Mouse (Mus musculus): Measurements from ENCODE around the gene Smarcd2. TPM values are rescaled to one million over a fixed set of nuclear protein-coding genes. Genes with fewer than 3 reads are reported as not detected.

Gene Smarcd2
- polyA plus RNA-seq, 1 experiment from 2014 or later, result 52.4 TPM

- peak; percentile 88 for ATAC-seq
- Histone ChIP-seq H3K4me1 (peaks cover 44% of the 10 kb centered on the region), H3K36me3 (peaks cover 34% of the 10 kb centered on the region), H3K9ac (peak within 1 kb of the TSS; percentile 95), H3K4me3 (peak within 1 kb of the TSS; percentile 90), H3K9me3 (replicated peaks) (no peaks in the 10 kb centered on the region), H3K27me3 (replicated peaks) (no peaks in the 10 kb centered on the region), H3K27ac (peak within 1 kb of the TSS; percentile 94), H3K4me2 (peak within 1 kb of the TSS; percentile 82)
- under 1% methylated on average over 66 of the region's 70 CpGs for WGBS (ENCODE audit: insufficient replicate concordance)
Observed at GRCm38 (mm10) chr11:106216730-106217490, 55.9 kb downstream of the Smarcd2 start, which contains the start of gene Ddx42. TSS of gene Ddx42 (plus strand) at chr11:106216926.

GRCm38 (mm10) chr11:106215927-106216729 is 56.6 kb downstream of the Smarcd2 start, which contains the start of gene Ccdc47:
TSS of gene Ccdc47 (minus strand) at chr11:106216344.
- ATAC-seq, result peak; percentile 94
- no peaks in the 10 kb centered on the region for H3K9me3 ChIP-seq (replicated peaks)
- H3K27me3 ChIP-seq (replicated peaks), result no peaks in the 10 kb centered on the region
- WGBS (ENCODE audit: insufficient replicate concordance), result under 1% methylated on average over 46 of the region's 46 CpGs
- H3K27ac ChIP-seq, result peak within 1 kb of the TSS; percentile 94
- peak within 1 kb of the TSS; percentile 82 for H3K4me2 ChIP-seq
- H3K4me1 ChIP-seq, result peaks cover 44% of the 10 kb centered on the region
- H3K4me3 ChIP-seq, result peak within 1 kb of the TSS; percentile 90
- peaks cover 39% of the 10 kb centered on the region for H3K36me3 ChIP-seq
- H3K9ac ChIP-seq, result peak within 1 kb of the TSS; percentile 95

- no peak for ATAC-seq
- 16% methylated on average over 7 of the region's 7 CpGs for WGBS (ENCODE audit: insufficient replicate concordance)
Observed at GRCm38 (mm10) chr11:106215450-106215859, 57.3 kb downstream of the Smarcd2 start.

GRCm38 (mm10) chr11:106214856-106215255 is 57.9 kb downstream of the Smarcd2 start:
- no peaks in the 10 kb centered on the region for H3K27me3 ChIP-seq (replicated peaks)
- H3K4me2 ChIP-seq, result peak overlapping the region; percentile 82
- no peaks in the 10 kb centered on the region for H3K9me3 ChIP-seq (replicated peaks)
- H3K27ac ChIP-seq, result 0 out of 2 replicates have a peak overlapping the region, but pooled peaks have one; percentile 94
- 80% methylated on average over 5 of the region's 5 CpGs for WGBS (ENCODE audit: insufficient replicate concordance)
- peak overlapping the region; percentile 90 for H3K4me3 ChIP-seq
- H3K9ac ChIP-seq, result peak overlapping the region; percentile 95
- peaks cover 39% of the 10 kb centered on the region for H3K4me1 ChIP-seq
- peaks cover 46% of the 10 kb centered on the region for H3K36me3 ChIP-seq
- ATAC-seq, result no peak

More at GRCm38 (mm10) chr11:106215450-106215859, 57.3 kb downstream of the Smarcd2 start:
- Histone ChIP-seq H3K4me3 (peak overlapping the region; percentile 90), H3K4me2 (peak overlapping the region; percentile 82), H3K9me3 (replicated peaks) (no peaks in the 10 kb centered on the region), H3K36me3 (peaks cover 40% of the 10 kb centered on the region), H3K27me3 (replicated peaks) (no peaks in the 10 kb centered on the region), H3K4me1 (peaks cover 44% of the 10 kb centered on the region), H3K27ac (peak overlapping the region; percentile 94), H3K9ac (peak overlapping the region; percentile 95)

Other genes with a start within 250 kb of the Smarcd2 start
- gene Dcaf7, start 236.1 kb downstream of the Smarcd2 start, polyA plus RNA-seq (2016; fragmentation: Nextera tagmentation; extraction: Ambion mirVana), result 41.5 and 43.0 TPM in 2 replicates
- gene Taco1, start 206.9 kb downstream of the Smarcd2 start, polyA plus RNA-seq (2016; fragmentation: Nextera tagmentation; extraction: Ambion mirVana), result 9.6 and 10.6 TPM in 2 replicates
- gene Map3k3, start 188.4 kb downstream of the Smarcd2 start, polyA plus RNA-seq (2016; fragmentation: Nextera tagmentation; extraction: Ambion mirVana), result 9.7 and 11.2 TPM in 2 replicates
- gene Gm10840, start 112.1 kb downstream of the Smarcd2 start, polyA plus RNA-seq (2016; fragmentation: Nextera tagmentation; extraction: Ambion mirVana), result not detected in 2 replicates
- 109 and 112 TPM in 2 replicates for gene Limd2, start 112.1 kb downstream of the Smarcd2 start, polyA plus RNA-seq (2016; fragmentation: Nextera tagmentation; extraction: Ambion mirVana)
- 12.2 and 12.6 TPM in 2 replicates for gene Strada, start 70.8 kb downstream of the Smarcd2 start, polyA plus RNA-seq (2016; fragmentation: Nextera tagmentation; extraction: Ambion mirVana)
- gene Ccdc47, start 56.6 kb downstream of the Smarcd2 start, polyA plus RNA-seq (2016; fragmentation: Nextera tagmentation; extraction: Ambion mirVana), result 53.9 and 56.6 TPM in 2 replicates
- gene Ddx42, start 56.0 kb downstream of the Smarcd2 start, polyA plus RNA-seq (2016; fragmentation: Nextera tagmentation; extraction: Ambion mirVana), result 42.3 and 42.6 TPM in 2 replicates
- gene Ftsj3, start 16.9 kb downstream of the Smarcd2 start, polyA plus RNA-seq (2016; fragmentation: Nextera tagmentation; extraction: Ambion mirVana), result 80.9 and 83.5 TPM in 2 replicates
- 219 and 221 TPM in 2 replicates for gene Psmc5, start 16.8 kb downstream of the Smarcd2 start, polyA plus RNA-seq (2016; fragmentation: Nextera tagmentation; extraction: Ambion mirVana)
- gene Tcam1, start 3.7 kb upstream of the Smarcd2 start, polyA plus RNA-seq (2016; fragmentation: Nextera tagmentation; extraction: Ambion mirVana), result 0.57 and 0.83 TPM in 2 replicates
- not detected in 2 replicates for gene Gh, start 28.9 kb upstream of the Smarcd2 start, polyA plus RNA-seq (2016; fragmentation: Nextera tagmentation; extraction: Ambion mirVana)
- gene Cd79b, start 41.8 kb upstream of the Smarcd2 start, polyA plus RNA-seq (2016; fragmentation: Nextera tagmentation; extraction: Ambion mirVana), result 4.2 and 5.3 TPM in 2 replicates
- gene Scn4a, start 80.3 kb upstream of the Smarcd2 start, polyA plus RNA-seq (2016; fragmentation: Nextera tagmentation; extraction: Ambion mirVana), result 0.02 TPM in 1 of 2 replicates, not detected in the other
- gene Prr29, start 92.5 kb upstream of the Smarcd2 start, polyA plus RNA-seq (2016; fragmentation: Nextera tagmentation; extraction: Ambion mirVana), result not detected in 2 replicates
- gene Icam2, start 115.1 kb upstream of the Smarcd2 start, polyA plus RNA-seq (2016; fragmentation: Nextera tagmentation; extraction: Ambion mirVana), result 22.8 and 23.1 TPM in 2 replicates
- gene Ern1, start 214.9 kb upstream of the Smarcd2 start, polyA plus RNA-seq (2016; fragmentation: Nextera tagmentation; extraction: Ambion mirVana), result 6.7 and 6.8 TPM in 2 replicates

Measured in liver, embryonic 12.5 days (tissue).